Mouse (Mus musculus) intestine, embryonic 14.5 days (tissue): ENCODE measurements around the gene Cep41. TPM values are rescaled to one million over a fixed set of nuclear protein-coding genes. Genes with fewer than 3 reads are reported as not detected.

Source experiments
- ATAC-seq: fragments of 200-750 bp; cut with Nextera tagmentation; replicated peaks from 2 replicates; pipeline ENCODE4 v1.8.0; 2017; ENCODE audit warnings: low read depth, moderate number of reproducible peaks, moderate TSS enrichment, moderate library complexity; ENCODE audit not compliant: low FRiP score, low TSS enrichment
- DNase-seq: peaks from one replicate; pipeline ENCODE4 v3.0.0-alpha.2; 2018; ENCODE audit warnings: low spot score
- H3K27ac ChIP-seq: fragments of 300-500 bp; sonication (generic); 2 replicates; pipeline ENCODE4 v1.5.1; 2014; ENCODE audit warnings: low read depth, mild to moderate bottlenecking, control low read depth
- H3K27me3 ChIP-seq: fragments of 300-500 bp; sonication (generic); replicated peaks from 2 replicates; pipeline ENCODE4 v1.6.1; 2014; ENCODE audit warnings: low read length, control low read depth; ENCODE audit not compliant: control insufficient read depth, insufficient read depth
- H3K36me3 ChIP-seq: fragments of 300-500 bp; sonication (generic); 2 replicates; pipeline ENCODE4 v1.6.1; 2014; ENCODE audit warnings: low read length, control low read depth; ENCODE audit not compliant: control insufficient read depth, insufficient read depth
- H3K4me1 ChIP-seq: fragments of 300-500 bp; sonication (generic); replicated peaks from 2 replicates; pipeline ENCODE4 v1.6.1; 2014; ENCODE audit warnings: low read length, control low read depth, mixed read lengths; ENCODE audit not compliant: control insufficient read depth, insufficient read depth
- H3K4me2 ChIP-seq: fragments of 300-500 bp; sonication (generic); 2 replicates; pipeline ENCODE4 v1.6.1; 2014; ENCODE audit warnings: low read length
- H3K4me3 ChIP-seq: fragments of 300-500 bp; sonication (generic); 2 replicates; pipeline ENCODE4 v1.5.1; 2014; ENCODE audit warnings: low read depth, low read length, control low read depth, mixed read lengths
- H3K9ac ChIP-seq: fragments of 300-500 bp; sonication (generic); 2 replicates; pipeline ENCODE4 v1.6.1; 2014; ENCODE audit warnings: mild to moderate bottlenecking, low read length
- H3K9me3 ChIP-seq: fragments of 300-500 bp; sonication (generic); 2 replicates; pipeline ENCODE4 v1.6.1; 2016; ENCODE audit warnings: low read length, control low read depth; ENCODE audit not compliant: control insufficient read depth
- WGBS: fragments of 180-500 bp; shearing (Covaris S2); extraction: QIAGEN DNeasy Blood & Tissue Kit; methylation state at CpG from one replicate; pipeline ENCODE4 v1.1.7; 2014; 5-methylcytosine and 5-hydroxymethylcytosine counted together
- polyA plus RNA-seq: library from polyadenylated mRNA; unstranded; fragments of >200 nt; fragmentation: Nextera tagmentation; extraction: Ambion mirVana; gene quantifications from 2 replicates; pipeline ENCODE4 v1.2.1, GENCODE M21; 2014

The Cep41 gene
- polyA plus RNA-seq, 1 experiment from 2014 or later, result 10.0 TPM

DNA sequence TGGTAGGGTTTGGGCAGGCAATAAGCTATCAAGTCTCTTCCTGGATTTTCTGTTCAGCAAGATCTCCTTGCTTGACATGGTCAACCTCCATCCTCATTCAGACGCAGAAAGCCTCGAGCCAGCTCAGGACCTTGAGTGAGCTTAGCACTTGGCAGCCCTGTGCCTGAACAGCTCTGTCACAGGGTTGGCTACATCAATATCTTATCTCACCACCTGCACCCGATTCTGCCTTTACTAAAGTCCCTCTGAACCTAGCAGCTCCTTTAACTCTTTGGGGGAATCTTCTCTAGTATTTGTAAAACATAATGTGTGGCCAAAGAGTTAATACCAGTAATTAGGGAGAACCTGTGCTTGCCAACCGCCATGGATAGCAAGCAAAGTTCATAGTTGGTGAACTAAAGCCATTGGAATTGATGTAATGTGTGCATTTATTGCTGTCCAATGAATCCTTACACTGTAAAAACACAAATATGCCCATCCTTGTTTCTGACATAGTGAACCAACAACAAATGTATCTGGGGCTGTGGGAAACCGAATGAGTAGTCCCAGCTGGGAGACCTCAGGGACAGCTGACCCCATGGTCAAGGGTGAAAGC lies 54.8 kb downstream of the Cep41 start, which contains the start of gene Cpa1:
Cpa1 (plus strand) TSS at position 545 of the 595 bp plus-strand sequence.
- no peaks in the 10 kb centered on the region for H3K36me3 ChIP-seq
- DNase-seq (no peak), ATAC-seq (no peak)
- no peak within 1 kb of the TSS for H3K4me3 ChIP-seq
- no peak within 1 kb of the TSS for H3K4me2 ChIP-seq
- H3K4me1 ChIP-seq, result peaks cover 20% of the 10 kb centered on the region
- no peaks in the 10 kb centered on the region for H3K9me3 ChIP-seq
- no peak within 1 kb of the TSS for H3K9ac ChIP-seq
- no peak within 1 kb of the TSS for H3K27ac ChIP-seq
- WGBS, result 69% methylated on average over 5 of the region's 5 CpGs
- no peaks in the 10 kb centered on the region for H3K27me3 ChIP-seq

DNA sequence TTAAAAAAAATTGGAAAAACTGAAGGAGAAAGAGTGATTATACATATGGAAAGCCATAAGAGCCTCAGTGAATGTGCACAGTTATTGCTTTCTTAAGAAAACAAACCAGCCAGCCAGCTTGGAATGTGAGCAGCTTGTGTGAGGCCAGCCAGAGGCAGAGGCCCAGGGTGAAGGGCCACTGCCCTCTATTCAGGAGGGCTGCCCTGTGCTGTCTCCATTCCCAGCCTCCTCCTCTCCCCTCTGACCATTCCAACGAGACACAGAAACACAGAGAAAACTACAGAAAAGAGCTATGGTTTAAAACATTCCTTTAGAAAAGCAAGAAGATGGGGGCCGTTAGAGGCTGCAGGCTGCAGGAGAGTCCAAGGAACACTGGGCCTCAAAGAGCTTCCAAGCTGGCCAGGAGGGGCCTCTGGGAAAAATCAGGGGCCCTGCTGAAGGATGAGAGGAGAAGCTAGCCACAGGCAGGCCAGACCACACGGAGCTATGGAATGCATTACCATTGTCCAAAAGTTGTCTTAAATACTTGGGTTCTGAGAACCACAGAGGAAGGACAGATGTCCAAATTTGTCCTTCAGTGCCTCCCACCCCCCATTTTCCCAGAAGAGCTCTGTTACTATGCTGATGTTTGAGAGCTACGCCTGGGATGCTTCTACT lies 57.2 kb downstream of the Cep41 start:
- Histone ChIP-seq H3K9me3 (no peaks in the 10 kb centered on the region), H3K36me3 (no peaks in the 10 kb centered on the region), H3K4me3 (no peak overlapping the region), H3K27me3 (no peaks in the 10 kb centered on the region), H3K4me1 (peaks cover 23% of the 10 kb centered on the region), H3K27ac (peak overlapping the region; percentile 65), H3K9ac (no peak overlapping the region), H3K4me2 (no peak overlapping the region)
- no peak for DNase-seq
- no peak for ATAC-seq
- 32% methylated on average over 4 of the region's 4 CpGs for WGBS

DNA sequence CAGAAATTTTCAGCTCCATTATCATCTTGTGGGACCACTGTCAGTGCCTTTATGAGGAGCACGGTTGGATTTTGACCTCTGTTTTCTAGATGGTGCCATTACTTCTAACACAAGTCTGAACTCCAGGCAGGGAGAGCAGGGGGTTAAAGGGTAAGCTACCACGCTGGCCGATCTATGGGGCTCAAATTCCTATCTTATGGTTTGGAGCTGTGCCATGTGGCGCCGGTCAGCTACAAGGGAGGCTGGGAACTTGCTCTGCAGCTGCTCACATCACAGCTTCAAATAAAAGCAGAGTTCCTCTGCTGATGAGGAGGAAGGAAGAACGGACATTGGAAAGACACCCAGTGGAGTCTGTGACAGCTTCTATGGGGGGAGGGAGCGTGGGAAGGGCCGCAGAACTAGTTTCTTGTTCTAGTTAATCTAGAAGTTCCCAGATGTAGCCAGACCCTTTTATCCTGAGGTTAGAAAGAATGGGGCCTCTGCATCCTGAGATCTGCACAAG lies 58.1 kb downstream of the Cep41 start:
- Histone ChIP-seq H3K9me3 (no peaks in the 10 kb centered on the region), H3K4me3 (no peak overlapping the region), H3K4me2 (no peak overlapping the region), H3K27ac (peak overlapping the region; percentile 65), H3K9ac (no peak overlapping the region), H3K27me3 (no peaks in the 10 kb centered on the region), H3K36me3 (no peaks in the 10 kb centered on the region), H3K4me1 (peaks cover 23% of the 10 kb centered on the region)
- ATAC-seq (no peak), DNase-seq (no peak)
- 35% methylated on average over 8 of the region's 8 CpGs for WGBS

DNA sequence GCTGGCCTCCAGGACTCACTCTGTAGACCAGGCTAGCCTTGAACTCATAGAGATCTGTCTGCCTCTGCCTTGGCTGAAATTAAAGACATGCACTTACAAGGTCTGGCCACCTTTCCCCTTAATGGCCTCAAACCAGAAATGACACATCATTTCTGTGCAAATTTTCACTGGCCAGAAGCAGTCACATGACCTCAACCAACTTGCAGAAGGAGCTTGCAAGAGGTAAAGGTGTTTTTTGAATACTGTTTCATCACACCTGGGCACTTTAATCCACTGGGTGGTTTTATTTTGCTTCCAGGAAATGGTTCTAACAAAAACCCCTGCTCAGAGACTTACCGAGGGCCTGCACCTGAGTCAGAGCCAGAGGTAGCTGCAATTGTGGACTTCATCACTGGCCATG lies 63.6 kb downstream of the Cep41 start:
- H3K36me3 ChIP-seq, result no peaks in the 10 kb centered on the region
- H3K4me2 ChIP-seq, result no peak overlapping the region
- H3K9me3 ChIP-seq, result no peaks in the 10 kb centered on the region
- WGBS, result 91% methylated on average over 1 of the region's 1 CpGs
- peaks cover 12% of the 10 kb centered on the region for H3K4me1 ChIP-seq
- H3K4me3 ChIP-seq, result no peak overlapping the region
- H3K9ac ChIP-seq, result no peak overlapping the region
- H3K27me3 ChIP-seq, result no peaks in the 10 kb centered on the region
- ATAC-seq, result no peak
- no peak for DNase-seq
- H3K27ac ChIP-seq, result no peak overlapping the region

DNA sequence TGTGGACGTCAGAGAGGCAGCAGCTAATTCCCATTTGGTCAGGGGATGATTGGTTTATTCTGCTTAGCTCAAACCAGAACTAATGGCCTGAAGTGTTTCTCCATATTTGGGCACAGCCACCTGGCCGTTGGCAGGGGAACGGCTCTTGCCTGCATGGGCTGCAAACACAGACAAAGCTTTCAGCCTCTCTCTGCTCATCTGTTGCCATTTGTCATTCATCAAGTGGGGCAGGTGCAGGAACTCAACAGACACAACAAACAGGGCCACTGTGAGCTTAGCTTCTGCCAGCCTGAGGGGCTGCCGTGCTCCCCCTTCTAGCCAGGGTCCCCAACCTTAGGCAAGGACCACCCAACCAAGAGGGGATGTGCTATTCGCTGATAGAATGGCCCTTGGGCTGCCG lies 65.4 kb downstream of the Cep41 start:
- no peaks in the 10 kb centered on the region for H3K27me3 ChIP-seq
- H3K9ac ChIP-seq, result no peak overlapping the region
- WGBS, result 27% methylated on average over 6 of the region's 6 CpGs
- H3K36me3 ChIP-seq, result no peaks in the 10 kb centered on the region
- no peak overlapping the region for H3K4me3 ChIP-seq
- no peaks in the 10 kb centered on the region for H3K9me3 ChIP-seq
- H3K27ac ChIP-seq, result peak overlapping the region; percentile 55
- H3K4me2 ChIP-seq, result no peak overlapping the region
- ATAC-seq (no peak), DNase-seq (no peak)
- peaks cover 12% of the 10 kb centered on the region; the same call in 1 of the 2 replicates for H3K4me1 ChIP-seq

DNA sequence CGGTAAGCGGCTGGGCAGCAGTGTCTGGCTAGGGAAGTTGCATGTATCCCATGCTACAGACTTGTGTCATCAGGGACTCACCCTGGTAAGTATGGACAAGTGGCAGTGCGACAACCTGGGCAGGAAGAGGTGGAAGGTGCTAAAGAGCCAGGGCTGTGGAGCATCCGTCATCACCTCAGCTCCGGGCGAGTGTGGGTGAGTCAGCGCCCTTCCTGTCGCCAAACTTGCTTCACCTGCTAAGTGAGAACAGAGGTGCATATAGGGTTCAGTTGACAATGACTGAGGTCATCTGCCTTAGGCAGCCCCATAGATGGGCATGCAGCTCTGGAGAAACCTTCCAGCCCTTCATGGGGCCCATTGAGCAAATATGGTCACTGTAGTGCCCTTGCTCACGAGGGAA lies 68.8 kb downstream of the Cep41 start:
- no peak overlapping the region for H3K4me2 ChIP-seq
- no peak overlapping the region for H3K9ac ChIP-seq
- H3K4me3 ChIP-seq, result no peak overlapping the region
- H3K4me1 ChIP-seq, result peaks cover 18% of the 10 kb centered on the region
- no peaks in the 10 kb centered on the region for H3K36me3 ChIP-seq
- H3K27me3 ChIP-seq, result no peaks in the 10 kb centered on the region
- no peak for DNase-seq
- no peak overlapping the region for H3K27ac ChIP-seq
- ATAC-seq, result no peak
- no peaks in the 10 kb centered on the region for H3K9me3 ChIP-seq
- 91% methylated on average over 9 of the region's 9 CpGs for WGBS

DNA sequence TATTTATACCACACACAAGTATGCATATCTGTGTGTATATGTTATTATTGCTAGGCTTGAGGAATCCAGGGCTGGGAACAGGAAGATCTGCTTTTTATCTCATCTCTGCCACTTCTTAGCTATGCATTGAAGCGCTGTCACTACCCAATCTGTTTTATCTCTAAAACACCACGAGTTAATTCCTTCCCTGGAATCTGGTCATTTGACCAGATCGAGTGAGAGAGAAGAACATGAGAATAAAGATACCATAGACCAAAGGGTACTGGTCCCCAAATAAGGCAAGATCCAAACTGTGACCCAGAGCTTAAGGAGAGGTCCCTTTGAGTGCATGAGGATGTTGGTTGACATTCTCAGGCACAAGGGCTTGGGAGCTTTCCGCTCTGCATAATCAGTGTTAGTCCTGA lies 71.6 kb downstream of the Cep41 start:
- peaks cover 26% of the 10 kb centered on the region for H3K4me1 ChIP-seq
- H3K4me3 ChIP-seq, result no peak overlapping the region
- DNase-seq (no peak), ATAC-seq (no peak; the same call in 1 of the 2 replicates)
- no peak overlapping the region for H3K9ac ChIP-seq
- no peaks in the 10 kb centered on the region for H3K27me3 ChIP-seq
- no peak overlapping the region for H3K4me2 ChIP-seq
- no peaks in the 10 kb centered on the region for H3K9me3 ChIP-seq
- 28% methylated on average over 4 of the region's 4 CpGs for WGBS
- H3K36me3 ChIP-seq, result no peaks in the 10 kb centered on the region
- peak overlapping the region; percentile 57 for H3K27ac ChIP-seq

DNA sequence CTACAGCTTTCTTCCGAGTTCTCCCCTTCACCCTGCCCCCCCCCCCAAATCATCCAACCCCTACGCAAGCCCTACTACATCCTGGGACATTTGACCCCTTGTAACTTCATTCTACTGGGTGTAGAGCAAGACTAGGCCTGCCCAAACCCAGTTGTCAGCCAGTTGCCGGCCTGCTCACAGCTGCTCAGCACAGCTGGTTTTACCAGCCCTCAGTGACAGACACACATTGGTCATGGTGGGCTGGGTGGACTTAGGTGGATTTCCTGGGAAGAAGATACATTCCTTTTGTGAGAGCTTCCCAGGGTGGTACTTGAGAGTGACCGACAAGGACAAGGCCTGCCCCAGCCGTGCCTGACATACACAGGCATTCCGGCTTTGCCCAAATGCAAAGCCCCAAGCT lies 72.6 kb downstream of the Cep41 start:
- ATAC-seq (no peak), DNase-seq (no peak)
- H3K27me3 ChIP-seq, result no peaks in the 10 kb centered on the region
- no peak overlapping the region for H3K9ac ChIP-seq
- peak overlapping the region; percentile 57 for H3K27ac ChIP-seq
- H3K36me3 ChIP-seq, result no peaks in the 10 kb centered on the region
- H3K9me3 ChIP-seq, result no peaks in the 10 kb centered on the region
- H3K4me3 ChIP-seq, result no peak overlapping the region
- no peak overlapping the region for H3K4me2 ChIP-seq
- 79% methylated on average over 6 of the region's 6 CpGs for WGBS
- peaks cover 35% of the 10 kb centered on the region for H3K4me1 ChIP-seq

DNA sequence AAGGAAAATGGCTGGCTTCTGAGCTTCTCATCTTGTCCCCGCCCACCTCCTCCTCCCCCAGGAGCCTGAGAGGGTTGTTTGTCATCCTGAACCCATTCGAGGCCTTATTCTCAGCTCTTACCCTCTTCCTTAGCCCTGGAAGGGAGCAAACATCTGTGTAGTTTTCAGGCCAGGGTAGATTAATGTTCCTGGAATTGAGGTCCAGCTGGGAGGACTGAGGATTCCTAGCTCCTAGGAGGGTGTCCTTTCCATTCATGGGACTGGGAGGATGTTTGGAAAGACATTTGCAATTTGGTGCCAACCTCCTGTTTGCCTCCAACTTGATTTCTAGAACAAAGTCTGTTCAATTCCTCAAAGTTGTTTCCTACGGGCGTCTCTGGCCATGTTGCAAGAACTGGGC lies 73.0 kb downstream of the Cep41 start:
- Histone ChIP-seq H3K36me3 (no peaks in the 10 kb centered on the region), H3K4me3 (no peak overlapping the region), H3K27me3 (no peaks in the 10 kb centered on the region), H3K9me3 (no peaks in the 10 kb centered on the region), H3K9ac (no peak overlapping the region), H3K4me1 (peaks cover 39% of the 10 kb centered on the region), H3K27ac (peak overlapping the region; percentile 57), H3K4me2 (no peak overlapping the region)
- ATAC-seq (no peak), DNase-seq (no peak)
- 68% methylated on average over 4 of the region's 4 CpGs for WGBS
